Mouse (Mus musculus) forebrain, embryonic 11.5 days (tissue): ENCODE measurements around the gene Tlr12. TPM values are rescaled to one million over a fixed set of nuclear protein-coding genes. Genes with fewer than 3 reads are reported as not detected.
"Not testable (repeated sequence)": the region's sequence is repeated elsewhere in the genome, so short reads cannot be mapped to it uniquely, and the experiment has no call there.

Experiments
- ATAC-seq: fragments of 200-750 bp; cut with Nextera tagmentation; replicated peaks from 2 replicates; pipeline ENCODE4 v1.8.0; 2017; ENCODE audit warnings: moderate TSS enrichment; ENCODE audit not compliant: low FRiP score
- DNase-seq: peaks from one replicate; pipeline ENCODE4 v3.0.0-alpha.2; 2017; ENCODE audit warnings: low spot score
- H3K27ac ChIP-seq: fragments of 300-500 bp; sonication (generic); 2 replicates; pipeline ENCODE4 v1.5.1; 2014; ENCODE audit warnings: low read depth, low read length
- H3K27me3 ChIP-seq: fragments of 300-500 bp; sonication (generic); 2 replicates; pipeline ENCODE4 v1.6.1; 2014; ENCODE audit warnings: mild to moderate bottlenecking, low read length, mixed read lengths; ENCODE audit not compliant: control insufficient read depth, insufficient read depth
- H3K36me3 ChIP-seq: fragments of 300-500 bp; sonication (generic); 2 replicates; pipeline ENCODE4 v1.6.1; 2014; ENCODE audit warnings: mild to moderate bottlenecking, low read length, moderate library complexity, mixed read lengths; ENCODE audit not compliant: control insufficient read depth, insufficient read depth
- H3K4me1 ChIP-seq: fragments of 300-500 bp; sonication (generic); replicated peaks from 2 replicates; pipeline ENCODE4 v1.6.1; 2014; ENCODE audit warnings: low read length, mixed read lengths; ENCODE audit not compliant: control insufficient read depth, insufficient read depth
- H3K4me2 ChIP-seq: fragments of 300-500 bp; sonication (generic); 2 replicates; pipeline ENCODE4 v1.6.1; 2014; ENCODE audit warnings: low read depth, mild to moderate bottlenecking, low read length, moderate library complexity, mixed read lengths; ENCODE audit not compliant: severe bottlenecking
- H3K4me3 ChIP-seq: fragments of 300-500 bp; sonication (generic); 2 replicates; pipeline ENCODE4 v1.5.1; 2014; ENCODE audit warnings: low read depth, low read length
- H3K9ac ChIP-seq: fragments of 300-500 bp; sonication (generic); 2 replicates; pipeline ENCODE4 v1.6.1; 2014; ENCODE audit warnings: low read length
- H3K9me3 ChIP-seq: fragments of 300-500 bp; sonication (generic); 2 replicates; pipeline ENCODE4 v1.6.1; 2016; ENCODE audit warnings: low read length, mixed read lengths; ENCODE audit not compliant: control insufficient read depth
- WGBS: fragments of 180-500 bp; shearing (Covaris S2); extraction: QIAGEN DNeasy Blood & Tissue Kit; methylation state at CpG from one replicate; pipeline ENCODE4 v1.1.7; 2014; 5-methylcytosine and 5-hydroxymethylcytosine counted together
- polyA plus RNA-seq: library from polyadenylated mRNA; unstranded; fragments of >200 nt; fragmentation: Nextera tagmentation; extraction: Ambion mirVana; gene quantifications from 2 replicates; pipeline ENCODE4 v1.2.1, GENCODE M21; 2014

Tlr12 gene
- 0.35 and 0.75 TPM in 2 replicates for polyA plus RNA-seq

DNA sequence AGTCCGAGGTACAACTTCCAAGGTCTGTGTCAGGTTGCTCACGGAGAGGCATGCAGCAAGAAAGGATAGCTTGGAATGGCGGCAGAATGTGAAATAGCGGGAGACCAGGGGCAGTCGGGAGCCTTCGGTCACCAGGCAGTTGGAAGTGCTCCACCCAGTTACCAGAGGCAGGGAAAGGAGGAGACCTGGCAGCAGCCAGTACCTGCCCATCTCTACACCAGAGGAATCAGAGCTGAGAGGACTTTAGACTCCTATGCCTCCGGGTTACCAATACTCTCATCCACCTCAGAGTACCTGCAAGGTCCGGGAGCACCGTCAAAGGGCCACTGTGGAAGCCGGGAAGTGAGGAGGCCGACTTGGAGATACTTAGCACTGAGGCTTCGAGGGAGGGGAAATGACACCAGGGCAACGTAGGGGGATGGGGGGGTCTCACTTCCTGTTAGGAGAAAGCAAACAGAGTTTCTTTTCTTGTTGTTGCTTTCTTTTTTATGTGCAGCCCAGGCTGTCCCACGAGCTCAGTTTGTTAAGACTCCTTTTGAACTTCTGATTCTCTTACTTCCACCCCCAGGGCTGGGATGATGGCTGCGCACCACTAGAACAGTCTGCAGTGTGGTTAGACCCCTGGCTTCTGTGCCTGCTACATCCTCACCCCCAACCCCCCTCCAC is at the start of gene Tlr12:
TSS of gene Tlr12 (minus strand) at position 374 of the 666 bp plus-strand sequence.
- Histone ChIP-seq H3K4me2 (no peak within 1 kb of the TSS), H3K9ac (no peak within 1 kb of the TSS), H3K4me1 (no peaks in the 10 kb centered on the region), H3K9me3 (no peaks in the 10 kb centered on the region), H3K4me3 (no peak within 1 kb of the TSS), H3K27me3 (no peaks in the 10 kb centered on the region), H3K27ac (no peak within 1 kb of the TSS), H3K36me3 (no peaks in the 10 kb centered on the region)
- 75% methylated on average over 15 of the region's 15 CpGs for WGBS
- ATAC-seq, result no peak
- no peak for DNase-seq

DNA sequence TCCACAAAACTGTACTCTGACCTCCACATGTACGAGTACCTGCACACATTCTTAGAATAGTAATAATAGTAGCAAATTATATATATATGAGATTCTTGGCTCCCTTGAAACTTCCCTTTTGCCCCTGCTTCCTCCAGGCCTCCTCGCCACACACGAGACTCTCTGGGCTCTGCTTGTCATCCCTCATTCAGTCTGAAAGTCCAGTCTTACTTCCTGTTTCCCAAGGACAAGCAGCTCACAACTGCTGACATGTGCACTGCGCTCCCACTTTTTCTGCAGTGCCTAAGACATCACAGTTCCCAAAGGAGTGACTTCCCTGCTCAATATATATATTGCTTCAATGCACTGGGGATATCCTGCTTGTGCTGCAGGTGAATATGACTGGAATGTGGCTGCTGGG is 48.8 kb upstream of the Tlr12 start:
- H3K4me1 ChIP-seq, H3K9me3 ChIP-seq, H3K4me3 ChIP-seq, H3K4me2 ChIP-seq, H3K27ac ChIP-seq, ATAC-seq, DNase-seq, H3K27me3 ChIP-seq, H3K9ac ChIP-seq, H3K36me3 ChIP-seq: not testable (repeated sequence)
- 84% methylated on average over 4 of the region's 4 CpGs for WGBS

DNA sequence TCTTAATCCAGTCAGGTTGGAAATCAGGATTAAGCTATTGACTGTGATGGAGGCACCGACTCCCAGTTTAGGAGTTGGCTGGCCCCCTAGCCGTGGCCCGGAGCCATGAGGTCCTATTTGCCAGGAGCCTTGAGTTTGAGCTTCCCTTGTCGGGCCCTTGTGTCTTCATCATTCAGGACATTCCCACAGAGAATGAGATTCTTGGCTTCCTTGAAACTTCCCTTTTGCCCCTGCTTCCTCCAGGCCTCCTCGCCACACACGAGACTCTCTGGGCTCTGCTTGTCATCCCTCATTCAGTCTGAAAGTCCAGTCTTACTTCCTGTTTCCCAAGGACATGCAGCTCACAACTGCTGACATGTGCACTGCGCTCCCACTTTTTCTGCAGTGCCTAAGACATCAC is 47.9 kb upstream of the Tlr12 start:
- H3K9me3 ChIP-seq, H3K36me3 ChIP-seq, H3K4me3 ChIP-seq, H3K4me2 ChIP-seq, H3K4me1 ChIP-seq, H3K27ac ChIP-seq, H3K27me3 ChIP-seq, H3K9ac ChIP-seq, ATAC-seq, DNase-seq: not testable (repeated sequence)
- WGBS, result 82% methylated on average over 7 of the region's 7 CpGs

DNA sequence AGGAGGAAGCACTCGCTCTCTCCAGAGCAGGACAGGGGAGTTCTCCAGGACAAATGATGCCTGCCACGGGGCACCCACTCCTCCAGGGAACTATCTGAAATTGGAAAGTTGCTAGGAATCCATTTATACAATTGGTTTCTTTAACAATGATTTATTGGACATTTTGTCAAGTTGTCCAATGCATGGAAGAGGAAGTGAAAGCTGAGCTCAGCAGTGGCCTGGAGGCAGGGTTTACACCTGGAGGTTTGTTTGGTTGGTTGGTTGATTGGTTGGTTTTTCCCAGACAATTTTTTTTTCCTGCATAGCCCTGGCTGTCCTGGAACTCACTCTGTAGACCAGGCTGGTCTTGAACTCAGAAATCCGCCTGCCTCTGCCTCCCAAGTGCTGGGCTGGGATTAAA is 45.6 kb upstream of the Tlr12 start:
- DNase-seq, result no peak
- no peaks in the 10 kb centered on the region for H3K27me3 ChIP-seq
- H3K9me3 ChIP-seq, result no peaks in the 10 kb centered on the region
- no peak overlapping the region for H3K27ac ChIP-seq
- H3K9ac ChIP-seq, result no peak overlapping the region
- H3K4me2 ChIP-seq, result no peak overlapping the region
- ATAC-seq, result no peak
- H3K36me3 ChIP-seq, result no peaks in the 10 kb centered on the region
- WGBS, result 79% methylated on average over 3 of the region's 3 CpGs
- H3K4me1 ChIP-seq, result no peaks in the 10 kb centered on the region
- no peak overlapping the region for H3K4me3 ChIP-seq

DNA sequence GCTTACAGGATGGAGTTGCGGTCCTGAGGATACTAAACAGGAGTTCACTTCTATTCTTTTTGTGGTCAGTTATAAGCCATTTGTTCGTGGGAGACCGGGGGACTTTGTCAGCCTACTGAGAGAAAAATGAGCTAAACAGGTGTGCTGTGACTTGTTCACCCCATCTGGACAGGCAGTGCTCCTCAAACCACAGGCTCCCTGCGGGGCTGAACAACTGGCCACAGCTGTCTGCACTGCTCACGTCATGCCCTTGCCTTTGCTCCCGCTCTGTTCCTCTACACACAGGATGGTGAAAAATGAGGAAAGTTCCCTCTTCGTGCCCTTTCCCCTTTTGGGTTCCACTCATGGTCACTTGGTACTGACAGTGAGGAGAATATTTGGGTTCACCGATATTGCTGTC is 42.6 kb upstream of the Tlr12 start:
- Histone ChIP-seq H3K9me3 (no peaks in the 10 kb centered on the region), H3K9ac (no peak overlapping the region), H3K36me3 (no peaks in the 10 kb centered on the region), H3K27ac (no peak overlapping the region), H3K4me2 (no peak overlapping the region), H3K27me3 (peaks cover 5% of the 10 kb centered on the region; the same call in 1 of the 2 replicates), H3K4me1 (no peaks in the 10 kb centered on the region), H3K4me3 (no peak overlapping the region)
- 86% methylated on average over 8 of the region's 8 CpGs for WGBS
- DNase-seq, result no peak
- ATAC-seq, result no peak

DNA sequence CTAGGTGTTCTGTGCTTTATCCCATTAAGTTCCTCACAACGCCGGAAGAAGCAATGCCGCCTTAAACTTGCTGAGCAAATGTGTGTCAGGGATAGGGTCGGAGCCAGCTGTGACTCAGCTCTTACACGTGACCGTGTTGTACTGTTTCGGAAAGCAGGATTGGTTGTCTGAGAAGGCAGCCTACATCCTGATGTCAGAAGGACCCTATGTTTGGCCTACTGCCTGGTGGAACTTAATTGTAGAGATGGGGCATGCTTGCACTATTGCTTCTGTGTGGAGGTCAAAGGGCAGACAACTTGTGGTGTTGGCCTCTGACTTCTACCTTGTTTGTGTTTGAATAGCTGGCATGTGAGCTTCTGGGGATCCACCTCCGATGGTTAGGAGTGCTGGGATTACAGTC is 41.8 kb upstream of the Tlr12 start:
- Histone ChIP-seq H3K36me3 (no peaks in the 10 kb centered on the region), H3K4me2 (no peak overlapping the region), H3K4me1 (peaks cover under 1% of the 10 kb centered on the region; the same call in 1 of the 2 replicates), H3K9ac (no peak overlapping the region), H3K9me3 (no peaks in the 10 kb centered on the region), H3K27ac (no peak overlapping the region), H3K4me3 (no peak overlapping the region), H3K27me3 (peaks cover 5% of the 10 kb centered on the region; the same call in 1 of the 2 replicates)
- no peak for DNase-seq
- 89% methylated on average over 8 of the region's 8 CpGs for WGBS
- no peak for ATAC-seq

DNA sequence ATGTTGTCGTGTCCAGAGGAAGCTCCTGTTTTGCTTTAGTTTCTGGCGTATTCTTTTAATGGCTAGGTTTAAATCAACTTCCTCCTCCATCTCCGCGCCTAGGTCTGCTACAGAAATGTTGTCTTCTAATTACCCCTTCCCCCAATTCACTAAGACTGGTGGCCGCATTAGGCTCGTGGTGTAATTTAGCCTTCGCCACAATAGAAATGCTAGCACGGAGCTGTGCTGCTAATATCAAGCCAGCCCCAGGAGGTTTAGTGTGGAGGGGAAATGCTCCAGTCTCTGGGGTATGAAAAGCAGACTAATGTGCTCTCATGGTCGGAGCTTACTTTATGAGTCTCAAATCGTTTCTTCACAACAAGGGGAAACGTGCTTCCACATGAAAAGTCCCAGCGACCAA is 37.0 kb upstream of the Tlr12 start:
- WGBS, result 5% methylated on average over 12 of the region's 12 CpGs
- peaks cover 5% of the 10 kb centered on the region; the same call in 1 of the 2 replicates for H3K27me3 ChIP-seq

DNA sequence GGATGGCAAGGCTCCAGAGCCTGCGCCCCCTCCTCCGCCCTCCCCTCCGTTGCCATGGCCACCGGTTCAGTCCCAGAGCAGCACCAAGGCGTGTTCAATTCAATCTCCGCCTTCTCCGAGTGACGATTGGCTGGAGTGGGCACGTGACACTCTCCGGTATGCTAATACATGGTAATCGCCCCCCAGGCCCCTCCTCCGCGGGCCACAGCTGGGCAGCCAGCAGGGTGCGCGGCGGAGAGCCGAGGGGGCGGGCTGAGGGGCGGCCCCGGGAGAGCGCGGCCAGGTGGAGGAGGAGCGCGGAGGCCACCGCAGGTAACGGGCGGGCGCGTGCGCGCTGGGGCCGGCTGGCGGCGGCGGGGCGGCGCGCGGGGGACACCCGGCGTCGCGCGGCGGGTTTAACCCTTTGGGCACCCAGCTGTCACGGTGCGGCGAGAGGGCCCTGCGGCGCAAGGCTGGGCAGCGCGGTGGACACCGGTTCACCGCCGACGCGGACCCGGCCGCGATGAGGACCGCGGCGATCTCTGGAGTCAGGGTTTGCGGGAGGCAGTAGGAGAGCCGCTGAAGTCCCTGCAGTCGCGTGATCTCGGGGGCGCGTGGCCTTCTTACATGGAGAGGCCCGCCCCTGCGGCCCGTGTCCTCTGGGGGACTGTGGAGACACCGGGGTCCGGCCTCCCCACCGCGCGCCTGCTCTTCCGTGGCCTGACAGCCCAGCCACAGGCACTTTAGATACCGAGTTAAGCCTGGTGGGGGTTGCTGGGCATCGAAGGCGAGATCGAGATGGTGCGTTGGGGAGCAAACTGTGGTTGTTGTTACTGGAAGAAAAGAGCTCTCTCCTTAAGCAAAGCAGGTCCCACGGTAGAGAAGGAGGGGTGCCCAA is 36.3 kb upstream of the Tlr12 start, which contains the start of gene Phc2:
TSS of gene Phc2 (plus strand) at position 198 of the 877 bp plus-strand sequence.
- under 1% methylated on average over 75 of the region's 85 CpGs for WGBS
- Histone ChIP-seq H3K27ac (no peak within 1 kb of the TSS; the same call in 1 of the 2 replicates), H3K4me3 (peak within 1 kb of the TSS; percentile 69), H3K4me2 (peak within 1 kb of the TSS; percentile 94), H3K9ac (peak within 1 kb of the TSS; percentile 57), H3K4me1 (peaks cover 7% of the 10 kb centered on the region; the same call in 1 of the 2 replicates), H3K27me3 (peaks cover 5% of the 10 kb centered on the region; the same call in 1 of the 2 replicates), H3K36me3 (no peaks in the 10 kb centered on the region), H3K9me3 (no peaks in the 10 kb centered on the region)
- ATAC-seq, result peak; percentile 98
- peak; percentile 96 for DNase-seq

More for the DNA sequence above, 37.0 kb upstream of the Tlr12 start:
- no peaks in the 10 kb centered on the region for H3K9me3 ChIP-seq
- ATAC-seq, result no peak
- no peak overlapping the region; the same call in 1 of the 2 replicates for H3K9ac ChIP-seq
- peaks cover 7% of the 10 kb centered on the region; the same call in 1 of the 2 replicates for H3K4me1 ChIP-seq
- H3K4me2 ChIP-seq, result peak overlapping the region; percentile 94
- DNase-seq, result no peak
- no peaks in the 10 kb centered on the region for H3K36me3 ChIP-seq
- peak overlapping the region; percentile 69 for H3K4me3 ChIP-seq
- no peak overlapping the region for H3K27ac ChIP-seq
